8 mouse cellular contexts compared by ENCODE assay signal in genomic region chr17:56808518-56808917, GRCm38 (mm10). TPM values are rescaled to one million over a fixed set of nuclear protein-coding genes. Genes with fewer than 3 reads are reported as not detected.
A peak's percentile ranks its signal among the peaks of the same experiment; 100 is the strongest.
DNase-seq lines count a peak whose midpoint lies in the region; ATAC-seq and TF ChIP-seq lines count a peak whose summit lies in the region.

No protein-coding gene starts in this region.

- H3K9ac ChIP-seq in neural tube, embryonic 15.5 days (replicated peaks), result no peak overlapping the region

- peaks cover 80% of the 10 kb centered on the region for H3K36me3 ChIP-seq in G1E (replicated peaks)
- H3K36me3 ChIP-seq in neural tube, embryonic 15.5 days, result no peaks in the 10 kb centered on the region

- H3K27me3 ChIP-seq in G1E (ENCODE audit: insufficient read depth, low read length), result no peaks in the 10 kb centered on the region
- 0 out of 2 replicates have a peak, but pooled peaks cover 2% of the 10 kb centered on the region for H3K27me3 ChIP-seq in neural tube, embryonic 15.5 days (replicated peaks)

- TF ChIP-seq POLR2A in lung, adult 2 months (IDR thresholded peaks at IDR 0.05; ENCODE audit: borderline replicate concordance, extremely low read depth, low read depth, low read length), result no peak

- peaks cover 38% of the 10 kb centered on the region for H3K4me1 ChIP-seq in G1E (ENCODE audit: insufficient read depth, low read depth, low read length)
- peaks cover 15% of the 10 kb centered on the region for H3K4me1 ChIP-seq in lung, adult 2 months (ENCODE audit: control insufficient read depth, insufficient read depth, low read length)
- peaks cover 28% of the 10 kb centered on the region for H3K4me1 ChIP-seq in neural tube, embryonic 15.5 days

- no peak overlapping the region for H3K4me2 ChIP-seq in neural tube, embryonic 15.5 days

- no peak overlapping the region for H3K4me3 ChIP-seq in G1E (ENCODE audit: low read depth, low read length)
- no peak overlapping the region for H3K4me3 ChIP-seq in lung, adult 2 months (replicated peaks; ENCODE audit: extremely low read depth, low read depth, low read length)
- H3K4me3 ChIP-seq in neural tube, embryonic 15.5 days (replicated peaks), result no peak overlapping the region

- peak; percentile 45 for DNase-seq in G1E (ENCODE audit: low spot score)
- DNase-seq in cerebellum, adult 8-10 months, result peak; percentile 71
- DNase-seq in layer of hippocampus, adult 8-10 months (ENCODE audit: low spot score in 2 of 2), result peak; percentile 67 to 84
- peak; percentile 76 for DNase-seq in lung, adult 2 months
- DNase-seq in testis, postnatal 10 days (ENCODE audit: low spot score), result peak; percentile 84

- peak; percentile 50; the same call in 1 of the 2 replicates for ATAC-seq in G1E (ENCODE audit: extremely low read depth, insufficient number of reproducible peaks, low FRiP score, poor library complexity, severe bottlenecking)
- ATAC-seq in frontal cortex, adult (ENCODE audit: low TSS enrichment), result peak; percentile 97
- peak; percentile 72 to 78 for ATAC-seq in hematopoietic stem cell, adult 5-6 weeks (replicated peaks in 1 of 2; ENCODE audit: insufficient read depth in 1 of 2, low FRiP score in 2 of 2, low TSS enrichment in 1 of 2, low read depth in 1 of 2, poor library complexity in 2 of 2, severe bottlenecking in 2 of 2)
- ATAC-seq in neural tube, embryonic 15.5 days (ENCODE audit: low FRiP score), result peak; percentile 83

- peak; percentile 57; the same call in 1 of the 2 replicates for TF ChIP-seq CTCF in G1E (IDR thresholded peaks at IDR 0.05; ENCODE audit: low read depth, low read length)
- TF ChIP-seq CTCF in lung, adult 2 months (IDR thresholded peaks at IDR 0.05; ENCODE audit: insufficient read depth, low read length), result peak; percentile 99

- H3K9me3 ChIP-seq in G1E (replicated peaks), result no peaks in the 10 kb centered on the region
- H3K9me3 ChIP-seq in neural tube, embryonic 15.5 days (replicated peaks), result no peaks in the 10 kb centered on the region

- H3K27ac ChIP-seq in neural tube, embryonic 15.5 days (replicated peaks), result no peak overlapping the region

- 8% methylated on average over 9 of the region's 9 CpGs for WGBS in lung, adult 2 months
- WGBS in neural tube, embryonic 15.5 days, result 8% methylated on average over 9 of the region's 9 CpGs

RNA-seq across cellular contexts. Expression of gene Rfx2, which starts 22.3 kb away (rescaled TPM):
- total RNA-seq in G1E (2014; fragmentation: Nextera tagmentation) (21.4 and 27.9 TPM in 2 replicates), G1E (2017) (3.9 and 4.1 TPM in 2 replicates)
- polyA plus RNA-seq in G1E (2012), result 36.4 and 38.2 TPM in 2 replicates
- 5.0 and 5.1 TPM in 2 replicates for total RNA-seq in hematopoietic stem cell, adult 5-6 weeks (2017)
- total RNA-seq in layer of hippocampus, adult 8-10 months (2022), result 1 to 10 TPM; 4.3 to 6.0 (median 5.0) TPM
- 24.1 and 27.2 TPM in 2 replicates for polyA plus RNA-seq in lung, adult 2 months (2012; rRNA removed)
- 5.1 and 5.3 TPM in 2 replicates for polyA plus RNA-seq in neural tube, embryonic 15.5 days (2015; fragmentation: Nextera tagmentation; extraction: Ambion mirVana)

RNA-seq across cellular contexts. Expression of gene Prr22, which starts 38.5 kb away (rescaled TPM):
- total RNA-seq in G1E (2014; fragmentation: Nextera tagmentation) (not detected in 2 replicates), G1E (2017) (0.17 and 0.22 TPM in 2 replicates)
- 3.5 and 5.0 TPM in 2 replicates for polyA plus RNA-seq in G1E (2012)
- 1.4 TPM in 1 of 2 replicates, not detected in the other for total RNA-seq in hematopoietic stem cell, adult 5-6 weeks (2017)
- 1 to 10 TPM in 3 of 4 experiments, under 1 TPM in 1; 0.68 to 1.8 (median 1.6) TPM for total RNA-seq in layer of hippocampus, adult 8-10 months (2022)
- polyA plus RNA-seq in lung, adult 2 months (2012; rRNA removed), result 1.6 and 2.2 TPM in 2 replicates
- polyA plus RNA-seq in neural tube, embryonic 15.5 days (2015; fragmentation: Nextera tagmentation; extraction: Ambion mirVana), result 0.87 and 0.93 TPM in 2 replicates

RNA-seq across cellular contexts. Expression of gene Dus3l, which starts 44.0 kb away (rescaled TPM):
- 8.7 and 12.0 TPM in 2 replicates for total RNA-seq in G1E (2014; fragmentation: Nextera tagmentation)
- 12.4 and 15.0 TPM in 2 replicates for total RNA-seq in G1E (2017)
- 52.5 and 57.1 TPM in 2 replicates for polyA plus RNA-seq in G1E (2012)
- 21.0 and 26.2 TPM in 2 replicates for total RNA-seq in hematopoietic stem cell, adult 5-6 weeks (2017)
- total RNA-seq in layer of hippocampus, adult 8-10 months (2022), result 10 to 100 TPM; 65.0 to 75.5 (median 71.4) TPM
- 81.7 and 84.5 TPM in 2 replicates for polyA plus RNA-seq in lung, adult 2 months (2012; rRNA removed)
- polyA plus RNA-seq in neural tube, embryonic 15.5 days (2015; fragmentation: Nextera tagmentation; extraction: Ambion mirVana), result 86.4 and 97.6 TPM in 2 replicates

RNA-seq across cellular contexts. Expression of gene Nrtn, which starts 51.2 kb away (rescaled TPM):
- total RNA-seq in G1E (2014; fragmentation: Nextera tagmentation) (not detected in 2 replicates), G1E (2017) (not detected in 2 replicates)
- polyA plus RNA-seq in G1E (2012), result not detected in 2 replicates
- not detected in 2 replicates for total RNA-seq in hematopoietic stem cell, adult 5-6 weeks (2017)
- total RNA-seq in layer of hippocampus, adult 8-10 months (2022), result 1 to 10 TPM; 2.3 to 3.3 (median 2.6) TPM
- polyA plus RNA-seq in lung, adult 2 months (2012; rRNA removed), result 17.3 and 23.2 TPM in 2 replicates
- polyA plus RNA-seq in neural tube, embryonic 15.5 days (2015; fragmentation: Nextera tagmentation; extraction: Ambion mirVana), result 2.7 and 5.3 TPM in 2 replicates
